Mouse (Mus musculus) small intestine, adult 2 months (tissue): ENCODE data around the gene Iqcf6.

Experiments used
- CTCF ChIP-seq: fragments of 200-500 bp; IDR thresholded peaks from 2 replicates; pipeline ENCODE4 v1.5.1; 2012; ENCODE audit warnings: low read depth, mild to moderate bottlenecking, control low read depth, inconsistent platforms, low read length, moderate library complexity, mixed read lengths; ENCODE audit not compliant: insufficient replicate concordance, insufficient read length; ENCODE audit errors: extremely low read depth
- POLR2A ChIP-seq: fragments of 200-500 bp; IDR thresholded peaks from 2 replicates; pipeline ENCODE4 v1.6.1; 2012; ENCODE audit warnings: low read depth, mild to moderate bottlenecking, control low read depth, inconsistent platforms, low read length, moderate library complexity

DNA sequence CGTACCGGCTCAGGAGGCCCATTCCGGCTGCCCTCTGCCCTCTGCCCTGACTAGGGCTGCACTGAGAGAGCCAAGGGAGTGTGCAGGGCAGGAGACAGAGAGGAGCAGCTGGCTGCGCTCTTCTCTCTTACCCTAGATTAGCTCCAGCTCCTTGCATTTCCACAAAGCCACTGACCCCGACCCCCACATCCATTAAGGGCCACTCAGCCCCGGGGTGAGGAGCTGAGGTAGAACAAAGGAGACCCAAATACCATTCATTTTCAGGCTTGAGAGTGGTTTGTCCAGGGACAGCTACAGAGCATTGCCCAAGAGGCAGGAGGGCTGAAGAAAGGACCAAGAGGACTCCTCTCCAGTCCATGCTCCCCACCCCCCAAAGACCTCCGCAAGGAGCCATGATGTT lies 33.1 kb downstream of the Iqcf6 start:
- no peak for TF ChIP-seq POLR2A
- TF ChIP-seq CTCF: no peak
